Mouse (Mus musculus) forebrain, postnatal 0 days (tissue): ENCODE results near the gene Dppa3. TPM values are rescaled to one million over a fixed set of nuclear protein-coding genes. Genes with fewer than 3 reads are reported as not detected.

ENCODE experiments used
- ATAC-seq: fragments of 200-750 bp; cut with Nextera tagmentation; 2 replicates; pipeline ENCODE4 v1.8.0; 2017; ENCODE audit warnings: mild to moderate bottlenecking, moderate library complexity
- DNase-seq: peaks from one replicate; pipeline ENCODE4 v3.0.0-alpha.2; 2015
- H3K27ac ChIP-seq: fragments of 300-500 bp; sonication (generic); 2 replicates; pipeline ENCODE4 v1.5.1; 2014; ENCODE audit warnings: low read depth, mild to moderate bottlenecking, antibody characterized with exemption, low read length, moderate library complexity, mixed read lengths
- H3K27me3 ChIP-seq: fragments of 300-500 bp; sonication (generic); 2 replicates; pipeline ENCODE4 v1.6.1; 2014; ENCODE audit warnings: mild to moderate bottlenecking, low read length, mixed read lengths; ENCODE audit not compliant: insufficient read depth
- H3K36me3 ChIP-seq: fragments of 300-500 bp; sonication (generic); 2 replicates; pipeline ENCODE4 v1.6.1; 2014; ENCODE audit warnings: mild to moderate bottlenecking, moderate library complexity; ENCODE audit not compliant: insufficient read depth
- H3K4me1 ChIP-seq: fragments of 300-500 bp; sonication (generic); 2 replicates; pipeline ENCODE4 v1.6.1; 2014; ENCODE audit warnings: antibody characterized with exemption; ENCODE audit not compliant: insufficient read depth
- H3K4me2 ChIP-seq: fragments of 300-500 bp; sonication (generic); 2 replicates; pipeline ENCODE4 v1.6.1; 2014; ENCODE audit warnings: low read depth, mild to moderate bottlenecking, moderate library complexity
- H3K4me3 ChIP-seq: fragments of 300-500 bp; sonication (generic); 2 replicates; pipeline ENCODE4 v1.5.1; 2014; ENCODE audit warnings: low read depth, low read length, mixed read lengths
- H3K9ac ChIP-seq: fragments of 300-500 bp; sonication (generic); 2 replicates; pipeline ENCODE4 v1.6.1; 2014; ENCODE audit warnings: mild to moderate bottlenecking
- H3K9me3 ChIP-seq: fragments of 300-500 bp; sonication (generic); 2 replicates; pipeline ENCODE4 v1.6.1; 2016; ENCODE audit warnings: low read length
- CTCF ChIP-seq: sonication (generic); IDR thresholded peaks from 2 replicates; pipeline ENCODE4 v1.5.1; 2016; ENCODE audit warnings: antibody characterized with exemption, control low read depth, low read depth
- WGBS: fragments of 180-500 bp; shearing (Covaris S2); extraction: QIAGEN DNeasy Blood & Tissue Kit; methylation state at CpG from one replicate; pipeline ENCODE4 v1.1.7; 2014; 5-methylcytosine and 5-hydroxymethylcytosine counted together
- polyA plus RNA-seq: library from polyadenylated mRNA; unstranded; fragments of >200 nt; fragmentation: Nextera tagmentation; extraction: Ambion mirVana; gene quantifications from 2 replicates; pipeline ENCODE4 v1.2.1, GENCODE M21; 2015
- total RNA-seq: library from RNA; depleted of rRNA; stranded (reverse); fragments of >200 nt; gene quantifications from 2 replicates; pipeline ENCODE4 v1.2.3, GENCODE M21; 2014

The Dppa3 gene
- total and polyA plus RNA-seq, 2 experiments from 2014 or later = not detected

DNA sequence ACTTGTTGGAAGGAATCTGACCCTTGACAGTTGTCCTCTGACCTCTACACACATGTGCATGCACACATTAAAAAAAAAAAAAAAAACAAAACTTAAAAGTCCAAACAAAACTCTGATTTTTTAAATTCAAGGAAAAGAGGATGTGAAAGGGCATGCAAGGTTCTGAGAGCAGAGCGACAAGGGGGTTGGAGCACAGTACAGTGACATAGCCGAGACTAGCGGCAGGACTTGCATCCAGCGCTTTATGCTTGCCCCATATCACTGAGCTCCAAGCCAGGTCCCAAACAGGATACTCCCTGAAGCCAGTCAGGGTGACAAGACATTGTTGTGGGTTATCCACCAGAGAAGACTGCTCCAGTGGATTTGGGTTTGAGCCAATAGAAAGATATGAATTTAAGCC is 28.2 kb upstream of the Dppa3 start:
- Histone ChIP-seq H3K9me3 (no peaks in the 10 kb centered on the region), H3K9ac (no peak overlapping the region), H3K27me3 (no peaks in the 10 kb centered on the region), H3K36me3 (no peaks in the 10 kb centered on the region), H3K4me3 (no peak overlapping the region), H3K4me2 (no peak overlapping the region), H3K4me1 (no peaks in the 10 kb centered on the region), H3K27ac (no peak overlapping the region)
- WGBS = 85% methylated on average over 4 of the region's 4 CpGs
- DNase-seq = no peak
- no peak for ATAC-seq
- TF ChIP-seq CTCF = no peak

DNA sequence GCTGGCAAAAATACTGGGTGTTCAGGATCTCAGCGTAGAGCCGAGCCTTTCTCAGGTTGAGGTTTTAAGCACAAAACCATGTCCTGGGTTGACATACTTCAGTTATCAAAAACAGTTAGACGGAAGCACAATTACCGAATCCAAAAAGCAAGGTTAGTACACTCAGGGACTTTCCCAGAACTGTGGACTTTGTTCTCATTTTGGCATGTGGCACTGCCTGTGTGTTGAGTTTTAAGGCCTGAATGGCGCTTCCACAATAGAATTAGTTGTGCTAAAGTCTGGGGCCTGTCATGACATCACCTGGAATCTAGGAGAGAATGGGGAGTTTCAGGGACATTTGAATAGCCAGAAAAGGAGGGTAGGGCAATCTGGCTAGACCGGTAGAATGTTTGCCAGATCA is 27.8 kb upstream of the Dppa3 start:
- Histone ChIP-seq H3K4me3 (no peak overlapping the region), H3K36me3 (no peaks in the 10 kb centered on the region), H3K27me3 (no peaks in the 10 kb centered on the region), H3K9me3 (no peaks in the 10 kb centered on the region), H3K9ac (no peak overlapping the region), H3K4me1 (no peaks in the 10 kb centered on the region), H3K4me2 (no peak overlapping the region), H3K27ac (no peak overlapping the region)
- DNase-seq (no peak), ATAC-seq (no peak)
- 35% methylated on average over 6 of the region's 6 CpGs for WGBS
- no peak for TF ChIP-seq CTCF

- H3K27me3 ChIP-seq = no peaks in the 10 kb centered on the region
- 90% methylated on average over 9 of the region's 9 CpGs for WGBS
These were observed 27.0 kb upstream of the Dppa3 start for GRCm38 (mm10) chr6:122599054-122599737.

DNA sequence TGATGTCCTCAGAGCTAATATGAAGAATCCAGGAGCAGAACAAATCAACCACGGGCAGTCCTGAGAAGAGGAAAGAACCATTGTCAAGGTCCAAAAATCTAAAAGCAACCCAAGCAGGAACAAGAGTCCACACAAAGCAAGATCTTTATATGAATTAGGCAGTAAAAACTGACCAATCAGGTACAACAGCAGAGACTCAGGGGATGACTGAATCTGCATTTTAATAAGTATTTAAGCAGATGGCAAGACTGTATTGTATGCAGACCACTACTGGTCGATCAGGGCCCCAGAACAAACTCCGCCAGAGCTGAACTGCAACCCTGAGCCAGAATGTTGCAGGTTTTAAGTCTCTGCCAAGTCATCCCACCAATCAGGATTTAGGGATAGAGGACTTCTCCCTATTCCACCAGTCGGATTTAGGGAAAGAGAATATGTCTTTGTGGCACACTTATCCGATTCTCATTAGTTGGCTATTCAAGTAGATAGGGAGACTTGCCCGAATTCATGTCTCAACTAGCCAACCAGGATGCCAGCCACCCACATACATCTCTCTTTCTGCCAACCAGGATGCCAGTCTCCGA is 26.1 kb upstream of the Dppa3 start:
- TF ChIP-seq CTCF = no peak
- WGBS = 54% methylated on average over 7 of the region's 7 CpGs
- no peaks in the 10 kb centered on the region for H3K4me1 ChIP-seq
- H3K9me3 ChIP-seq = no peaks in the 10 kb centered on the region
- H3K27me3 ChIP-seq = no peaks in the 10 kb centered on the region
- no peak overlapping the region for H3K9ac ChIP-seq
- no peak for DNase-seq
- ATAC-seq = no peak
- H3K4me3 ChIP-seq = no peak overlapping the region
- H3K27ac ChIP-seq = no peak overlapping the region
- H3K36me3 ChIP-seq = no peaks in the 10 kb centered on the region
- no peak overlapping the region for H3K4me2 ChIP-seq

More at GRCm38 (mm10) chr6:122599054-122599737, 27.0 kb upstream of the Dppa3 start:
- ATAC-seq (no peak), DNase-seq (no peak)
- H3K4me3 ChIP-seq = no peak overlapping the region
- H3K36me3 ChIP-seq = no peaks in the 10 kb centered on the region
- no peak overlapping the region for H3K9ac ChIP-seq
- H3K27ac ChIP-seq = no peak overlapping the region
- no peak for TF ChIP-seq CTCF
- no peak overlapping the region for H3K4me2 ChIP-seq
- no peaks in the 10 kb centered on the region for H3K4me1 ChIP-seq
- no peaks in the 10 kb centered on the region for H3K9me3 ChIP-seq

- H3K4me3 ChIP-seq = no peak overlapping the region
- H3K27ac ChIP-seq = no peak overlapping the region
- no peak for ATAC-seq
- no peaks in the 10 kb centered on the region for H3K36me3 ChIP-seq
- no peak for DNase-seq
- H3K4me2 ChIP-seq = no peak overlapping the region
- no peaks in the 10 kb centered on the region for H3K9me3 ChIP-seq
- no peak for TF ChIP-seq CTCF
- H3K4me1 ChIP-seq = no peaks in the 10 kb centered on the region
- H3K27me3 ChIP-seq = no peaks in the 10 kb centered on the region
- no peak overlapping the region for H3K9ac ChIP-seq
- 89% methylated on average over 4 of the region's 4 CpGs for WGBS
These were observed 25.2 kb upstream of the Dppa3 start for GRCm38 (mm10) chr6:122601031-122601430.

GRCm38 (mm10) chr6:122601615-122602014 is 24.6 kb upstream of the Dppa3 start:
- Histone ChIP-seq H3K4me3 (no peak overlapping the region), H3K27me3 (no peaks in the 10 kb centered on the region), H3K4me1 (no peaks in the 10 kb centered on the region), H3K36me3 (no peaks in the 10 kb centered on the region), H3K9ac (no peak overlapping the region), H3K27ac (no peak overlapping the region), H3K9me3 (no peaks in the 10 kb centered on the region), H3K4me2 (peak overlapping the region; percentile 58)
- no peak for DNase-seq
- no peak for TF ChIP-seq CTCF
- 84% methylated on average over 3 of the region's 3 CpGs for WGBS
- ATAC-seq = no peak

- no peaks in the 10 kb centered on the region for H3K9me3 ChIP-seq
- H3K27me3 ChIP-seq = no peaks in the 10 kb centered on the region
- 4% methylated on average over 22 of the region's 22 CpGs for WGBS
- peak within 1 kb of the TSS; percentile 58 for H3K4me2 ChIP-seq
- TF ChIP-seq CTCF = no peak
- H3K4me3 ChIP-seq = peak within 1 kb of the TSS; percentile 40
- peak within 1 kb of the TSS; percentile 43 for H3K9ac ChIP-seq
- peak; percentile 74 for ATAC-seq
- H3K36me3 ChIP-seq = no peaks in the 10 kb centered on the region
- DNase-seq = peak; percentile 40
- no peaks in the 10 kb centered on the region for H3K4me1 ChIP-seq
- H3K27ac ChIP-seq = peak within 1 kb of the TSS; percentile 55; the same call in 1 of the 2 replicates
These were observed 23.8 kb upstream of the Dppa3 start, which contains the start of gene Apobec1 for GRCm38 (mm10) chr6:122602242-122602991. TSS of gene Apobec1 (minus strand) at chr6:122602444.
